Mouse (Mus musculus) heart, embryonic 15.5 days (tissue): ENCODE data around the gene Dda1. TPM values are rescaled to one million over a fixed set of nuclear protein-coding genes. Genes with fewer than 3 reads are reported as not detected.
A peak's percentile ranks its signal among the peaks of the same experiment; 100 is the strongest.

Experiments
- ATAC-seq: fragments of 200-750 bp; cut with Nextera tagmentation; replicated peaks from 2 replicates; pipeline ENCODE4 v1.8.0; 2017; ENCODE audit warnings: low read depth, moderate TSS enrichment; ENCODE audit not compliant: insufficient number of reproducible peaks, insufficient read depth, low FRiP score
- H3K27ac ChIP-seq: fragments of 300-500 bp; sonication (generic); 2 replicates; pipeline ENCODE4 v1.5.1; 2015; ENCODE audit warnings: mild to moderate bottlenecking, inconsistent platforms
- H3K27me3 ChIP-seq: fragments of 300-500 bp; sonication (generic); 2 replicates; pipeline ENCODE4 v1.6.1; 2015; ENCODE audit warnings: inconsistent platforms
- H3K36me3 ChIP-seq: fragments of 300-500 bp; sonication (generic); 2 replicates; pipeline ENCODE4 v1.6.1; 2015; ENCODE audit warnings: mild to moderate bottlenecking, inconsistent platforms
- H3K4me1 ChIP-seq: fragments of 300-500 bp; sonication (generic); replicated peaks from 2 replicates; pipeline ENCODE4 v1.6.1; 2015; ENCODE audit warnings: inconsistent platforms
- H3K4me2 ChIP-seq: fragments of 300-500 bp; sonication (generic); 2 replicates; pipeline ENCODE4 v1.6.1; 2015; ENCODE audit warnings: inconsistent platforms, mild to moderate bottlenecking, moderate library complexity
- H3K4me3 ChIP-seq: fragments of 300-500 bp; sonication (generic); 2 replicates; pipeline ENCODE4 v1.5.1; 2015; ENCODE audit warnings: mild to moderate bottlenecking, inconsistent platforms
- H3K9ac ChIP-seq: fragments of 300-500 bp; sonication (generic); 2 replicates; pipeline ENCODE4 v1.6.1; 2015; ENCODE audit warnings: mild to moderate bottlenecking, inconsistent platforms
- H3K9me3 ChIP-seq: fragments of 300-500 bp; sonication (generic); replicated peaks from 2 replicates; pipeline ENCODE4 v1.6.1; 2016; ENCODE audit warnings: inconsistent platforms
- WGBS: fragments of 180-500 bp; shearing (Covaris S2); methylation state at CpG from one replicate; pipeline ENCODE4 v1.1.7; 2015; ENCODE audit warnings: mixed read lengths; 5-methylcytosine and 5-hydroxymethylcytosine counted together
- polyA plus RNA-seq: library from polyadenylated mRNA; unstranded; fragments of >200 nt; fragmentation: Nextera tagmentation; extraction: Ambion mirVana; gene quantifications from 2 replicates; pipeline ENCODE4 v1.2.1, GENCODE M21; 2015

Dda1 gene
- polyA plus RNA-seq, 1 experiment from 2014 or later: 68.4 TPM

DNA sequence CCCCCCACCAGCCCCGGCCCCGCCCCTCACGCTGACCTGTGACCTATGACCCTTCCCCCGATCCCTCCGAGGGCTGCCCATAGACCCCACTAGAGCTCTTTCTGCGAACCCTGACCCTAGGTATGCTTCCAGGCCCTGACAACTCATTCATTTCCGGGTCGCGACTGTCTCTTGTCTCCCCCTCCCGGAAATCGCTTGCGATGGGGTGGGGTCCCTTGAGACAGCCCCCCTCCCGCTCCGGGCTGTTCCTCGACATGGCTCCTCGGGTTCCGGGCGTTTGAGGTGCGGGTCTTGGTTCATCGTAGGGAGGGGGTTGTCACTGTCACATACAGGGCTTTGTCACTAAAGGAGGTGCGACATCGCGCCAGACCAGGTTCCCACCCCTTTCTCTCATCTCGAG, 412 bp downstream of the Dda1 start:
- no peaks in the 10 kb centered on the region for H3K9me3 ChIP-seq
- peak overlapping the region; percentile 81 for H3K9ac ChIP-seq
- H3K4me1 ChIP-seq: peaks cover 31% of the 10 kb centered on the region
- H3K4me3 ChIP-seq: peak overlapping the region; percentile 87
- peaks cover 28% of the 10 kb centered on the region for H3K36me3 ChIP-seq
- WGBS: 1% methylated on average over 24 of the region's 24 CpGs
- peak overlapping the region; percentile 93 for H3K4me2 ChIP-seq
- peak overlapping the region; percentile 72 for H3K27ac ChIP-seq
- ATAC-seq: no peak
- no peaks in the 10 kb centered on the region for H3K27me3 ChIP-seq

DNA sequence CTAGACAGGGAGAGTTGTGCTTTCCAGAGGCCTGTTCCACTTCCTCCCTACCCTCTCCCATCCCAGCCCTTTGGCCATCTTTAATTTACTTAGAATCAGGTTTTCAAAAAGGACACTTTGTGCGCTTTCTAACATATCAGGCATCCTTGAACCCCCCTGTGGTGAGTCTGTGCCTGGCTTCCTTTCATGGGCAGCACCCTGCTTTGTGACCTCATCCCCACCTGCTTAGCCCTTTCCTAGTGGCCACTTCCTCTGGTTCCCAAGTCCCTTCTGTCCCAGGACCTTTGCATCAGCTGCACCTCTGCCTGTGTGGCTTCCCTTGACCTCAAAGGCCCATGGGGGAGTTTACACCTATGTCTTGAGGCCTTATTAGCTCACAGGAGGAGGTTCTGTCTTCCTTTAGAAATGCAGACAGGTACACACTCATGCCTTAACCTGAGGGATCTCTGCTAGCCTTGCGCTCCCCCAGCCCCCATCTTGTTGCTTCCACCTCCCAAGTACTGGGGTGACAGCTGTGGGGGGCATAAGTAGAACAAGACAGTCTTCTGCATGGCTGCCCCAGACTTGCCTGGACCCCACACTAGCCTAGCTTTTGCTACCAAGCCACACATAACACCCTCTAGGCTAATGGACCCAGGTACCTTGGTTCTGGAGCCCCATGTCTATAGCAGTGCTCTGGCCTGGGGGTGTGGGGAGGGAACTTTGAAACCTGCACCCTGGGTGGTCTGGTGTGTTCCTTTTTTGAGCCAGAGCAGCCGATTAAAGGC, 1.3 kb downstream of the Dda1 start:
- Histone ChIP-seq H3K4me2 (peak overlapping the region; percentile 93), H3K9ac (peak overlapping the region; percentile 81), H3K36me3 (peaks cover 36% of the 10 kb centered on the region), H3K9me3 (no peaks in the 10 kb centered on the region), H3K4me3 (peak overlapping the region; percentile 87), H3K27me3 (no peaks in the 10 kb centered on the region), H3K27ac (no peak overlapping the region), H3K4me1 (peaks cover 29% of the 10 kb centered on the region)
- no peak for ATAC-seq
- 87% methylated on average over 3 of the region's 3 CpGs for WGBS

DNA sequence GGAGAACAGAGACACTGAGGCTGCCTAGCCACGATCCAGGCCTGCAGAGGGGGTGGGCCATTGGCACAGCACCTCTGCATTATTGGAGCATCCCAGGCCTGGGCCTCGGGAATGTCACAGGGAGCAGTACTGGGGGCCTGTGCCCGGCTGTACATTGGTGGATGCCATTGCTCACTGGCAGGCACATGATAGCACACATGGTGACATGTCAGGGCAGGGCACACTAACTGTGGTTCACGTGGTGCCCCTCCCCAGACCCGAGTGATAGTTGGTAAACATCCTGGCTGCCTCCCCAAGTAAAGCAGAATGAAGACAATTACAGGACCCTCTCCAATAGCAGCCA, 1.9 kb downstream of the Dda1 start:
- Histone ChIP-seq H3K9me3 (no peaks in the 10 kb centered on the region), H3K4me3 (no peak overlapping the region), H3K4me2 (no peak overlapping the region), H3K4me1 (peaks cover 27% of the 10 kb centered on the region), H3K27ac (no peak overlapping the region), H3K27me3 (no peaks in the 10 kb centered on the region), H3K9ac (no peak overlapping the region), H3K36me3 (peaks cover 34% of the 10 kb centered on the region)
- 82% methylated on average over 5 of the region's 5 CpGs for WGBS
- ATAC-seq: no peak

DNA sequence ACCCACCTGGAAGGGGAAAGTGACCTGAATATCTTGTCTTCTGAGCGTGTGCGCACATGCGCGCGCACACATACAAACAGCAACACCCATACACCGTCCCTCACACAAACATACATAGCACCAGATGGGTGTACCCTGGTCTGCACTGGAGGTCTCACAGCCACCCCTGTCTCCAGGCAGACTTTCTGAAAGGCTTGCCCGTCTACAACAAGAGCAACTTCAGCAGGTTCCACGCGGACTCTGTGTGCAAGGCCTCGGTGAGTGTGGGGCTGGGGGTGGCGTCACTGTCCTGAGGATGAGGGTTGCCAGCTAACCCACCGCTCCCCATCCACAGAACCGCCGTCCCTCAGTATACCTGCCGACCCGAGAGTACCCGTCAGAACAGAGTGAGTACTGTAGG, 2.9 kb downstream of the Dda1 start:
- WGBS: 94% methylated on average over 17 of the region's 17 CpGs
- no peak overlapping the region for H3K27ac ChIP-seq
- no peak overlapping the region for H3K9ac ChIP-seq
- no peak for ATAC-seq
- H3K36me3 ChIP-seq: peaks cover 31% of the 10 kb centered on the region
- no peak overlapping the region for H3K4me3 ChIP-seq
- H3K9me3 ChIP-seq: no peaks in the 10 kb centered on the region
- H3K4me2 ChIP-seq: no peak overlapping the region
- H3K27me3 ChIP-seq: no peaks in the 10 kb centered on the region
- H3K4me1 ChIP-seq: peaks cover 28% of the 10 kb centered on the region

DNA sequence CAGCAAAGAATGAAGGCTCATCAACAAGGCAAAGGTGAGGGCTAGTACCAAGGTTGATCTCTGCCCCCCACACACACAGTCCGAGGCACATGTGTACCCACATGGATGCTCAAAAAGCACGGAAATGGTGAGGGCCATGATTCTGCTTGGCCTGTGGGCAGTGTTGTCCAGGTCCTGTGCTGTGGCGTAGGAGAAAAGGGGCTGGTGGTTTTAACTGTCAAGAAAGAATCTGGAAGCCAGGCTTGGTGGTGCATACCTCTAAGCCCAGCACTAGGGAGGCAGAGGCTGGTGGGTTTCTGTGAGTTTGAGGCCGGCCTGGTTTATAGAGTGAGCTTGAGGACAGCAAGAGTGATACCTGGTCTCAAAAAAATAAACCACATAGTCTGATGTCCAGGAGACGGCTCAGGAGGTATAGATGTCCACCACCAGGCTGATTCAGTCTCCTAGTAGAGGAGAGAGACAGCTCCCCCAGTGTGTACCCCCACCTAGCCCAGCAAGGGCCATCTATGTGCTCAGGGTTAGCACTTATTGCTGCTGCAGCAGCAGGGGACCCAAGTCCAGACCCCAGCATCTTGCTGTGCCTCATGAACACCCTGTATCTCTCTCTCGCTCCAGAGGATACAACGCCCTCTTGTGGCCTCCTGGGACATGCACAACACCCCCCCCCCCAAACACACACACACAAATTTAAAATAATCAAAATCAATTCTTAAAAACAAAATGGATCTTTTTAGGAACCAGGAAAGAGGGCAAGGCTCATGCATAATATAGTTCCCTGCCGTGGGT, 3.8 kb downstream of the Dda1 start:
- Histone ChIP-seq H3K9me3 (no peaks in the 10 kb centered on the region), H3K27me3 (no peaks in the 10 kb centered on the region), H3K4me3 (no peak overlapping the region), H3K9ac (no peak overlapping the region), H3K36me3 (peaks cover 31% of the 10 kb centered on the region), H3K4me2 (no peak overlapping the region), H3K27ac (no peak overlapping the region), H3K4me1 (peaks cover 34% of the 10 kb centered on the region)
- ATAC-seq: no peak
- WGBS: 81% methylated on average over 8 of the region's 8 CpGs

DNA sequence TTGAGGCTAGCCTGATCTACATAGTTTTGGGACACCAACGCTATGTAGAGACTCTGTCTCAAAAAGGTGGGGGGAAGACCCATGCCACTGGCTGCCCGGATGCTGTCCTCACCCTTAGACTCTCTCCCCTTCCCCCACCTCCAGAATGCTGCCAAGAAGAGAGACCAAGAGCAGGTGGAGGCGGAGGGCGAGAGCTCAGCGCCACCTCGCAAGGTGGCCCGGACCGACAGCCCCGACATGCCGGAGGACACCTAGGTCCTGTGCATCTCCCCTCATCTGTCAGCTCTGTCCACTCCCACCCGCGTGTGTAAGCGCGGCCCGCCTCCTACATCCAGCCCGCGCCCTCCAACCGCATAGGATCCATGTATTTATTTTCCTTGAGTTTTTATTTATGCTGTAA, 5.3 kb downstream of the Dda1 start:
- ATAC-seq: no peak
- H3K4me1 ChIP-seq: peaks cover 34% of the 10 kb centered on the region
- no peak overlapping the region for H3K27ac ChIP-seq
- no peaks in the 10 kb centered on the region for H3K9me3 ChIP-seq
- 93% methylated on average over 18 of the region's 18 CpGs for WGBS
- H3K27me3 ChIP-seq: 0 out of 2 replicates have a peak, but pooled peaks cover 5% of the 10 kb centered on the region
- H3K36me3 ChIP-seq: peaks cover 31% of the 10 kb centered on the region
- H3K4me3 ChIP-seq: no peak overlapping the region
- H3K4me2 ChIP-seq: no peak overlapping the region
- no peak overlapping the region for H3K9ac ChIP-seq

DNA sequence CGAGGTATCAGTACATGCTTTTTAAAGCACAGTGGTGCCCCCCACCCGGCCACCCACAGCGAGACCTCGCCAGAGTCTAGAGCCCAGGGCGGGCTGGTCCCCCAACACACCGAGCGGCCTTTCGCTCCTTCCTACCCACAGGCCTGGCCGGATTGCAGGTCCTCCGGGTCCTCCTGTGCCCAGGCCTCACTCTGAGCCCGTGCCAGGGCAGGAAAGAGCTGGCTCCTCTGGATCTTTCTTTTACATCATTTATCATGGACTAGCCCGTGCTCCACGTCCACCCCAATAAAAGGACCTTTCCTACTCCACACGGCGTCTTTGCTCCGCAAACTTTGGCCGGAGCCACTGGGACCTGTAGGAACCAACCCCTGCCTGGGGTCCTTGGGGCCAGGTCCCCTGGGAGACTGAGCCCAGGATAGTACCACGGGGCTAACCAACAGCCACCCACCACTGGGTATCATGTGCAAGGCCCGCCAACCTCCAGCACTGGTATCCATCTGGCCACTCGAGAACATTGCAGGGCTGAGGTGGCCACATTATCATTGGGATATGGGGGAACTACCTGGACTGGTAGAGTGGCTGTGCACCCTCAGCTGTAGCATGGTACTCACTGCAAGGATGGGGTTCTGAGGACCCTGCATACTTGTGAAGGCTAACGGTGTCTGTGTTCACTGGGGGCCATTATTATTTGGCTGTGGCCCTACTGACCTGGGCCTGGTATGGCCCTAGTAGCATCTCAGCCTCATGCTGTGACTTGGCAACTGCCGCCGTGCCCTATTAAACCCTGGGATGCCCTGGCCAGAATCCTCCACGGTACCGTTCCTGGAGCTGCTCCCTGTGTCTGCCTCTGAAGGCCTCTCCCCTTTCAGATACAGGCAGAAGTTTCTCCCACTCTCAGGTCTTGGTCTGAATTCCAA, 6.0 kb downstream of the Dda1 start:
- Histone ChIP-seq H3K4me2 (no peak overlapping the region; the same call in 1 of the 2 replicates), H3K36me3 (peaks cover 31% of the 10 kb centered on the region), H3K9ac (no peak overlapping the region), H3K27me3 (0 out of 2 replicates have a peak, but pooled peaks cover 5% of the 10 kb centered on the region), H3K9me3 (no peaks in the 10 kb centered on the region), H3K27ac (no peak overlapping the region), H3K4me3 (no peak overlapping the region), H3K4me1 (peaks cover 28% of the 10 kb centered on the region)
- ATAC-seq: no peak
- WGBS: 91% methylated on average over 25 of the region's 25 CpGs

DNA sequence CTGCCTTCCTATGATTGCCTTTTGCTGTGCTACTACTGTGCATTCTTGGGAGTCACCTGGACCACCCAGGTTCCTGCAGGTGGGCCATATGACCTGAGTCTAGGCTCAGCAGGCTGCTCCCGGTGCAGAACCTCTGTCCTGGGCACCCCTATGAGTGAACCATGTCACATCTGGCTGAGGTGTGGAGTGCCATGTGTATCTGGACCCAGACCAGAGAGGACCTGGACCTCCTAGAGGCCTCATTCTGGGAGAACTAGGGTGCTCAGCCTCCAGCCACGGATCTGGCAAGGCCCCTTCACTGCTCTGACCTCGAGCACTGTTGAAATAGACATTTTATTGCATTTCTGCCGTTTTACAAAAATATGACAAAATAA, 6.7 kb downstream of the Dda1 start:
- peaks cover 31% of the 10 kb centered on the region for H3K36me3 ChIP-seq
- peak overlapping the region; percentile 94 for H3K4me2 ChIP-seq
- H3K27ac ChIP-seq: peak overlapping the region; percentile 90
- H3K4me1 ChIP-seq: peaks cover 22% of the 10 kb centered on the region
- peak overlapping the region; percentile 74 for H3K4me3 ChIP-seq
- WGBS: 23% methylated on average over 4 of the region's 4 CpGs
- peak overlapping the region; percentile 81 for H3K9ac ChIP-seq
- peaks cover 9% of the 10 kb centered on the region; the same call in 1 of the 2 replicates for H3K27me3 ChIP-seq
- no peak for ATAC-seq
- no peaks in the 10 kb centered on the region for H3K9me3 ChIP-seq

DNA sequence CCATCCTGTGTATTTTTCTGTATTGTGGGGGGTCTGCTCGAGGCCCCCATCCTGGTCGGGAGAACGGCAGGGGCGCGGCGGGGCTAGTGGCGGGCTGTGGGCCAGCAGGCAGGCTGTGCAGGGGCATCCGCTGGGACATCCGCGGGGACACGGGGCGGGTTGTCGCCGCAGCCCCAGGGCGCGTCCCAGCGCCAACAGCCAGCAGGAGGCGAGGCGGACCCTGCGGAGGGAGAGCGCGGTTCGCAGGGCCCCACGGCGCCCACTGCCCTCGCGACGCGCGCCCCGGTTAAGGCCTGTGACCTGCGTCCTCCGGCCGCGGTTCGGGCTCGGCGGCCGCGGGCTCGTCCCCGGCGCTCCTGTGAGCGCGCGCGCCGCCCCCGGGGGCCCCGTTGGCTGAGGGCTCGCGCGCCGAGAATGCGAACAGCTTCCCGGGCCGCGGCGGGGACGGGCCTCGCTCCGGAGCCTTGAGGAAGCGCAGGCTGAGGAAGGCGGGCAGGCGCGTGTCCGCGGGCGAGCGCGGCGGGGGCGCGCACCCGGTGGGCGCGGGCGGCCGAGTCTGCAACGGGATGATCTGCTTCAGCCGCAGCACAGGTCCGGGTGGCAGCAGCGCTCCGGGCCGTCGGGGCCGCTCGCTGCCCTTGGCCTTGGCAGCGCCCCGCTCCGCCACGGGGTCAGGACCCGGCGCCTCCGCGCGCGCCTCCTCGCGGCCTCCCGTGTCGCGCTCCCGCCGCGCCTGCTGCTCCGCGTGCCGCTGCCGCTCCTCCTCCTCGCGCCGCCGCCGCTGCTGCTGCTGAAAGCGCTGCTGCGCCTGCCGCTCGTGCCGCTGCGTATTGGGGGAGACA, 7.3 kb downstream of the Dda1 start:
- Histone ChIP-seq H3K9me3 (no peaks in the 10 kb centered on the region), H3K36me3 (peaks cover 30% of the 10 kb centered on the region), H3K27ac (peak overlapping the region; percentile 90), H3K4me2 (peak overlapping the region; percentile 94), H3K4me3 (peak overlapping the region; percentile 74), H3K4me1 (peaks cover 15% of the 10 kb centered on the region), H3K27me3 (peaks cover 14% of the 10 kb centered on the region), H3K9ac (peak overlapping the region; percentile 81)
- under 1% methylated on average over 77 of the region's 121 CpGs for WGBS
- ATAC-seq: peak; percentile 72

DNA sequence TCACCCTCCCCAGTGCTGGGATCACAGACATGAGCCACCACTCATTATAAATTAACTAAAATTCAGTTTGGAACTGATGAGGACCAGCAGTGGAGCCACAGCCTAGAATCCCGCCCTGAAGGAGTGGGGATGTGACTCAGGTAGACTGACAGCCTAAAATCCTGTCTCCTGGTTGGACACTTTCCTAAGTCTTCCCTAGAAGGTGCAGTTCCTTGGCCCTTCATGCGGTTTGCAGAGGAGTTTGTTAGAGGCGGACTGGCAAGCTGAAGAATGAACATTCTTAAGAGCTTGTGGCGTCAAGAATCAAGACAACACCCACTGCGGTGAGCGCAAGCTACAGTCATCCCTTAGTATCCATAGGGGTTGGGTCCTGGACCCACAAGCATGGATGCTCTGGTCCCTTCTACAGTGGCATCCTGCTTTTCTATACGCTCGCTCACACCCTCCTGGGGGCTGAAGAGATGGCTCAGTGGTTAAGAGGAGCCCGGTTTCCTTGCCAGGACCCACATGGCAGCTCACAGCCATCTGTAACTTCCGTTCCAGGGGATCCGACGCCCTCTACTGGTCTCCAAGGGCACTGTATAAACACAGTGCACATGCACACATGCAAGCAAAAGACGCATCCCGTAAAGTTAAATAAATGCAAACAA, 8.3 kb downstream of the Dda1 start:
- Histone ChIP-seq H3K4me3 (peak overlapping the region; percentile 74), H3K36me3 (peaks cover 23% of the 10 kb centered on the region), H3K27me3 (peaks cover 22% of the 10 kb centered on the region), H3K9me3 (no peaks in the 10 kb centered on the region), H3K27ac (peak overlapping the region; percentile 90; the same call in 1 of the 2 replicates), H3K4me1 (peaks cover 14% of the 10 kb centered on the region), H3K4me2 (peak overlapping the region; percentile 94), H3K9ac (peak overlapping the region; percentile 81; the same call in 1 of the 2 replicates)
- WGBS: 49% methylated on average over 14 of the region's 14 CpGs
- ATAC-seq: no peak
